Mouse (Mus musculus): ENCODE results near the gene Bbof1. TPM values are rescaled to one million over a fixed set of nuclear protein-coding genes. Genes with fewer than 3 reads are reported as not detected.

Gene Bbof1
- polyA plus RNA-seq, 1 experiment from 2014 or later = 2.8 TPM

DNA sequence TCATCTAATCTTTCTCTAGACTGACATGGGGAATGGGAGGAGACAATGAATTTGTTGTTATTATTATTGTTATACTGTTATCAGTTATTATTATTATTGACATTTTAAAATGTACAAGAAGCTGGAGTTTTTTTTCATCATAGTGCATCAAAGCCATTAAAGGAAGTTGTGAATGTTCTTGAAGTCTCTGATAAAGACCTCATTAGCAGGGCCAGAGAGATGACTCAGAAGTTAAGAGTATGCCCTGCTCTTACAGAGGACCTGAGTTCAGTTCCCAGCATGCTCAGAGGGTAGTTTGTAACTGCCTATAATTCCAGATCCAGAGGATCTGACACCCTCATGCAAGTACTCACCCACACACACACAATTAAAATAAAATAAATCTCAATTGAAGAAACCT is 11.2 kb upstream of the Bbof1 start:
- Histone ChIP-seq H3K36me3 (ENCODE audit: insufficient read depth, low read length) (0 out of 2 replicates have a peak, but pooled peaks cover 3% of the 10 kb centered on the region), H3K9me3 (ENCODE audit: low read length) (no peaks in the 10 kb centered on the region), H3K4me2 (replicated peaks; ENCODE audit: low read depth, low read length) (no peak overlapping the region), H3K4me1 (ENCODE audit: insufficient read depth, low read depth, low read length) (no peaks in the 10 kb centered on the region), H3K27ac (ENCODE audit: low read length) (no peak overlapping the region), H3K27me3 (replicated peaks; ENCODE audit: insufficient read depth, low read length) (no peaks in the 10 kb centered on the region), H3K9ac (replicated peaks; ENCODE audit: low read depth) (no peak overlapping the region), H3K4me3 (ENCODE audit: low read depth, low read length) (no peak overlapping the region)
- ATAC-seq (no peak), DNase-seq (ENCODE audit: low spot score) (no peak)
- TF ChIP-seq CTCF (IDR thresholded peaks at IDR 0.05) (no peak), EP300 (IDR thresholded peaks at IDR 0.05) (no peak)

DNA sequence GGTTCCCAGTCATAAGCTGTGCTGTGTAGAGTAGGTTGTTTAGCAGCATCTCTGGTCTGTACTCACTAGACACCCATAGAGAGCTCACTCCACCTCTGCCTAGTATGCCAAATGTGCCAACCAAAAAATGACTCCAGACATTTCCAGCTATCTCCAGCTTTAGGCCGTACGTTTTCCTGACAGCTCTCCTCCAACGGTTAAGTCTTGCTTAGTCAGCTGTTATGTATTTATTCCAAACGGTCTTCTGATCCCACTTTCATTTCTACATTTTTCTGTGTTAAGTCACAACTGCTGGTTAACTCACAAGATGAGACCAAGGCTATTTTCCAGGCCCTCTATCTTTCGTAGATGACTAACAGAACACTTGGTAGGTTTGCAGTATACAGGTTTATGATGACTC is 10.2 kb upstream of the Bbof1 start:
- WGBS = 65% methylated on average over 5 of the region's 5 CpGs
- Histone ChIP-seq H3K4me2 (replicated peaks; ENCODE audit: low read depth, low read length) (no peak overlapping the region), H3K36me3 (ENCODE audit: insufficient read depth, low read length) (0 out of 2 replicates have a peak, but pooled peaks cover 3% of the 10 kb centered on the region), H3K4me3 (ENCODE audit: low read depth, low read length) (no peak overlapping the region), H3K4me1 (ENCODE audit: insufficient read depth, low read depth, low read length) (no peaks in the 10 kb centered on the region), H3K9me3 (ENCODE audit: low read length) (no peaks in the 10 kb centered on the region), H3K27ac (ENCODE audit: low read length) (no peak overlapping the region), H3K9ac (replicated peaks; ENCODE audit: low read depth) (no peak overlapping the region), H3K27me3 (replicated peaks; ENCODE audit: insufficient read depth, low read length) (no peaks in the 10 kb centered on the region)
- no peak for DNase-seq (ENCODE audit: low spot score)
- ATAC-seq = no peak
- no peak for TF ChIP-seq CTCF (IDR thresholded peaks at IDR 0.05)
- no peak for TF ChIP-seq EP300 (IDR thresholded peaks at IDR 0.05)

DNA sequence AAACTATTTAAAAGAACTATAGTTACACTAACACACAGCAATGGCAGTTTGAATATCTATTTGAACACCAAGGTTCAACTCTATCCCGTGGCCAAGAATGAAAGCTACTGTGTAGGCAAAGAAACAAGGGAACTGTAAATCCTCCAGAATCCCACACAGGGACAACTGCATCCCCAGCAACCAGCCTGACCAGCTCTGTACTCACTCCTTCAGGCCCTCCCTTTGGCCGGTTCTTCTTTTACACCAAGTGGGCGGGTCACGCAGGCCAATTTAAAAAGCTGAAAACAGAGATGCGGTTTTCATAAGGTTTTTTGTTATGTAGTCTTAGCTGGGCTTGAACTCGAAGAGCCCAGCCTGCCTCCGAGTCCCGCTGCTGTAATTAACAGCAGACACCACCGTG is 9.7 kb upstream of the Bbof1 start:
- Histone ChIP-seq H3K27ac (ENCODE audit: low read length) (no peak overlapping the region), H3K36me3 (ENCODE audit: insufficient read depth, low read length) (0 out of 2 replicates have a peak, but pooled peaks cover 3% of the 10 kb centered on the region), H3K4me1 (ENCODE audit: insufficient read depth, low read depth, low read length) (no peaks in the 10 kb centered on the region), H3K9ac (replicated peaks; ENCODE audit: low read depth) (no peak overlapping the region), H3K4me3 (ENCODE audit: low read depth, low read length) (no peak overlapping the region), H3K9me3 (ENCODE audit: low read length) (no peaks in the 10 kb centered on the region), H3K27me3 (replicated peaks; ENCODE audit: insufficient read depth, low read length) (no peaks in the 10 kb centered on the region), H3K4me2 (replicated peaks; ENCODE audit: low read depth, low read length) (no peak overlapping the region)
- TF ChIP-seq EP300 (IDR thresholded peaks at IDR 0.05) = no peak
- TF ChIP-seq CTCF (IDR thresholded peaks at IDR 0.05) = no peak
- no peak for DNase-seq (ENCODE audit: low spot score)
- WGBS = 66% methylated on average over 9 of the region's 9 CpGs
- ATAC-seq = no peak

DNA sequence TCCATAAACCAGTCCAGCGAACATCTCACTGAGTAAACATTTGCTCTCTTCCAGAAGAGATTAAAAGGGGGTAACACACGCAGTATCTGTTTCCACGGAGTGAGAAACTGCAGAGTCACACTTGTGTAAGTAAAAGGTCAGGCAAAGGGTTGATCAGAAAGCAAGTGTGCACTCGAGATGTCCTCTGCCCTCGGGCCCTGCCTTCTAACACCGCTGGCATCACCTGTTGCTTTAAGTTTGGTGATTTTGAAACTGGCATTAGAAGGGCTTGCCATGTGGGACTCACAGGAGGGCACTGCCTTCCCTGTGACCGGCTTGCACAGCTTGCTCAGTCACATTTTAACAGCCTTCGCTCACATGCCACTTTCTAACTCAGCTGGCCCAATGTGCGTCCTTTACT is 9.2 kb upstream of the Bbof1 start:
- ATAC-seq = peak; percentile 52
- Histone ChIP-seq H3K4me3 (ENCODE audit: low read depth, low read length) (no peak overlapping the region), H3K9ac (replicated peaks; ENCODE audit: low read depth) (no peak overlapping the region), H3K4me1 (ENCODE audit: insufficient read depth, low read depth, low read length) (no peaks in the 10 kb centered on the region), H3K27me3 (replicated peaks; ENCODE audit: insufficient read depth, low read length) (no peaks in the 10 kb centered on the region), H3K27ac (ENCODE audit: low read length) (no peak overlapping the region), H3K9me3 (ENCODE audit: low read length) (no peaks in the 10 kb centered on the region), H3K36me3 (ENCODE audit: insufficient read depth, low read length) (0 out of 2 replicates have a peak, but pooled peaks cover 3% of the 10 kb centered on the region), H3K4me2 (replicated peaks; ENCODE audit: low read depth, low read length) (no peak overlapping the region)
- TF ChIP-seq EP300 (IDR thresholded peaks at IDR 0.05) = no peak
- no peak for TF ChIP-seq CTCF (IDR thresholded peaks at IDR 0.05)
- 46% methylated on average over 9 of the region's 9 CpGs for WGBS
- DNase-seq (ENCODE audit: low spot score) = peak; percentile 38

DNA sequence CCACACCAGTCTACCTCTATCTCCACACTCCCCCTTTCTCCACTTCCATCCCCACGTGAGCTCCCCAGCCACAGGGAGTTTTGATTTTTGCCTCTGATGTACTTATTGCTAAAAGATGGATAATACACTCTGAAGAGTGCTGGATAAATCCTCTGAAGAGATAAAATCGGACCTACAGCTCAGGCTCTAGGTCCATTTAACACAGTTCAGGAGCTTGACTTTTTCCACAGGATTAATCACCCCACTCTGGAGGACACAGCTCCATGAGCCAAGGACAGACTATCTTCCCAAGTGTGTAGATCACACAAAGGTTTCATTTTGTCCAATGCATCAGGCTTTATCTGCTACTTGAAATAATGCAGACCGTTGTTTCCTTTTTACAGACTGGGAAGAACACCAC is 8.8 kb upstream of the Bbof1 start:
- H3K4me2 ChIP-seq (replicated peaks; ENCODE audit: low read depth, low read length) = no peak overlapping the region
- no peak overlapping the region for H3K9ac ChIP-seq (replicated peaks; ENCODE audit: low read depth)
- H3K9me3 ChIP-seq (ENCODE audit: low read length) = no peaks in the 10 kb centered on the region
- 70% methylated on average over 3 of the region's 3 CpGs for WGBS
- no peak for TF ChIP-seq CTCF (IDR thresholded peaks at IDR 0.05)
- no peak for TF ChIP-seq EP300 (IDR thresholded peaks at IDR 0.05)
- H3K27ac ChIP-seq (ENCODE audit: low read length) = no peak overlapping the region
- H3K4me1 ChIP-seq (ENCODE audit: insufficient read depth, low read depth, low read length) = no peaks in the 10 kb centered on the region
- ATAC-seq = no peak
- H3K36me3 ChIP-seq (ENCODE audit: insufficient read depth, low read length) = 0 out of 2 replicates have a peak, but pooled peaks cover 3% of the 10 kb centered on the region
- no peak overlapping the region for H3K4me3 ChIP-seq (ENCODE audit: low read depth, low read length)
- no peaks in the 10 kb centered on the region for H3K27me3 ChIP-seq (replicated peaks; ENCODE audit: insufficient read depth, low read length)
- DNase-seq (ENCODE audit: low spot score) = no peak

DNA sequence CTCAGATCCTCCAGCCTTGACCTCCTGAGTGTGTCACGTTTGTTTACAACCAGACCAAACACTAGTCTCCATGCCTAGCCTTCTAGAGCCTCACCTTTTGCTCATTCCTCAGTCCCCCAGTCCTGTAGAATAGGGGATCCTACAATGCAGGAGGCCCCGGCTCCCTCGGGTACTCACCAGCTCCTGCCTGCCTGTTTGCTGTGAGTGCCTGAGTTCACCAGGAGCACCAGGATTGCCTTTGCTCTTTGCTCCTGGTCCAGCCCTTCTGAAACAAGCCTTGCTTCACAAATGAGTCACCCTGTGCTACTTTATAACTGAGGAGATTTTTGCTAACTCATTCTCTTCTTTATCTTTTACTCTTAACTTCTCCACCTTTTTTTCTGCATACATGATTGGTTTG is 8.2 kb upstream of the Bbof1 start:
- no peak for ATAC-seq
- H3K9ac ChIP-seq (replicated peaks; ENCODE audit: low read depth) = no peak overlapping the region
- TF ChIP-seq CTCF (IDR thresholded peaks at IDR 0.05) (no peak), EP300 (IDR thresholded peaks at IDR 0.05) (no peak)
- no peaks in the 10 kb centered on the region for H3K4me1 ChIP-seq (ENCODE audit: insufficient read depth, low read depth, low read length)
- WGBS = 23% methylated on average over 3 of the region's 3 CpGs
- 0 out of 2 replicates have a peak overlapping the region, but pooled peaks have one; percentile 8 for H3K27ac ChIP-seq (ENCODE audit: low read length)
- H3K4me2 ChIP-seq (replicated peaks; ENCODE audit: low read depth, low read length) = no peak overlapping the region
- 0 out of 2 replicates have a peak, but pooled peaks cover 3% of the 10 kb centered on the region for H3K36me3 ChIP-seq (ENCODE audit: insufficient read depth, low read length)
- peak; percentile 51 for DNase-seq (ENCODE audit: low spot score)
- H3K9me3 ChIP-seq (ENCODE audit: low read length) = no peaks in the 10 kb centered on the region
- H3K4me3 ChIP-seq (ENCODE audit: low read depth, low read length) = no peak overlapping the region
- H3K27me3 ChIP-seq (replicated peaks; ENCODE audit: insufficient read depth, low read length) = no peaks in the 10 kb centered on the region

DNA sequence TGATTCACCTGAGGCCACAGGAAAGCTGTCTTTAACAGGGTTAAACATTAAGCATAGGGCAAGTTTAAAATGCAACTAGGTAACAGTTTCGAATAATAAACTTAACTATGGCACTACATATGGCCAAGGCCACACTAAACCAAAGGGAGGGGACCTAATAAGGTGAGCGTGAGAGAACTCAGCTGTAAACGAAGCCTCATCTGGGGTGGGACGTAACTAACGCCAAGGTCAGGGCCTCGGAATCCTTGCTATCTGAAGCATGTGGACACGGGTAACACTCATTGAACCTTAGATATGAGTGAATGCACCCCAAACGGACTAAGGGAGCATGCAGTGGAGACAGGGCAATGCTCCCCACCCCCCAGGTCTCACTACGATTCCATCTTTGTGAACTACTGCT is 5.9 kb upstream of the Bbof1 start:
- Histone ChIP-seq H3K9ac (replicated peaks; ENCODE audit: low read depth) (no peak overlapping the region), H3K36me3 (ENCODE audit: insufficient read depth, low read length) (no peaks in the 10 kb centered on the region), H3K9me3 (ENCODE audit: low read length) (no peaks in the 10 kb centered on the region), H3K4me2 (replicated peaks; ENCODE audit: low read depth, low read length) (no peak overlapping the region), H3K27ac (ENCODE audit: low read length) (no peak overlapping the region), H3K4me1 (ENCODE audit: insufficient read depth, low read depth, low read length) (no peaks in the 10 kb centered on the region), H3K27me3 (replicated peaks; ENCODE audit: insufficient read depth, low read length) (no peaks in the 10 kb centered on the region), H3K4me3 (ENCODE audit: low read depth, low read length) (no peak overlapping the region)
- DNase-seq (ENCODE audit: low spot score) = no peak
- TF ChIP-seq CTCF (IDR thresholded peaks at IDR 0.05) = no peak
- TF ChIP-seq EP300 (IDR thresholded peaks at IDR 0.05) = no peak
- ATAC-seq = no peak
- WGBS = 60% methylated on average over 9 of the region's 9 CpGs

Data from lung, postnatal 0 days (tissue).